Mouse (Mus musculus) forebrain, embryonic 11.5 days (tissue): ENCODE measurements around the gene Snx7. TPM values are rescaled to one million over a fixed set of nuclear protein-coding genes. Genes with fewer than 3 reads are reported as not detected.

Experiments
- ATAC-seq: fragments of 200-750 bp; cut with Nextera tagmentation; replicated peaks from 2 replicates; pipeline ENCODE4 v1.8.0; 2017; ENCODE audit warnings: moderate TSS enrichment; ENCODE audit not compliant: low FRiP score
- DNase-seq: peaks from one replicate; pipeline ENCODE4 v3.0.0-alpha.2; 2017; ENCODE audit warnings: low spot score
- H3K27ac ChIP-seq: fragments of 300-500 bp; sonication (generic); 2 replicates; pipeline ENCODE4 v1.5.1; 2014; ENCODE audit warnings: low read depth, low read length
- H3K27me3 ChIP-seq: fragments of 300-500 bp; sonication (generic); 2 replicates; pipeline ENCODE4 v1.6.1; 2014; ENCODE audit warnings: mild to moderate bottlenecking, low read length, mixed read lengths; ENCODE audit not compliant: control insufficient read depth, insufficient read depth
- H3K36me3 ChIP-seq: fragments of 300-500 bp; sonication (generic); 2 replicates; pipeline ENCODE4 v1.6.1; 2014; ENCODE audit warnings: mild to moderate bottlenecking, low read length, moderate library complexity, mixed read lengths; ENCODE audit not compliant: control insufficient read depth, insufficient read depth
- H3K4me1 ChIP-seq: fragments of 300-500 bp; sonication (generic); replicated peaks from 2 replicates; pipeline ENCODE4 v1.6.1; 2014; ENCODE audit warnings: low read length, mixed read lengths; ENCODE audit not compliant: control insufficient read depth, insufficient read depth
- H3K4me2 ChIP-seq: fragments of 300-500 bp; sonication (generic); 2 replicates; pipeline ENCODE4 v1.6.1; 2014; ENCODE audit warnings: low read depth, mild to moderate bottlenecking, low read length, moderate library complexity, mixed read lengths; ENCODE audit not compliant: severe bottlenecking
- H3K4me3 ChIP-seq: fragments of 300-500 bp; sonication (generic); 2 replicates; pipeline ENCODE4 v1.5.1; 2014; ENCODE audit warnings: low read depth, low read length
- H3K9ac ChIP-seq: fragments of 300-500 bp; sonication (generic); 2 replicates; pipeline ENCODE4 v1.6.1; 2014; ENCODE audit warnings: low read length
- H3K9me3 ChIP-seq: fragments of 300-500 bp; sonication (generic); 2 replicates; pipeline ENCODE4 v1.6.1; 2016; ENCODE audit warnings: low read length, mixed read lengths; ENCODE audit not compliant: control insufficient read depth
- WGBS: fragments of 180-500 bp; shearing (Covaris S2); extraction: QIAGEN DNeasy Blood & Tissue Kit; methylation state at CpG from one replicate; pipeline ENCODE4 v1.1.7; 2014; 5-methylcytosine and 5-hydroxymethylcytosine counted together
- polyA plus RNA-seq: library from polyadenylated mRNA; unstranded; fragments of >200 nt; fragmentation: Nextera tagmentation; extraction: Ambion mirVana; gene quantifications from 2 replicates; pipeline ENCODE4 v1.2.1, GENCODE M21; 2014

Snx7 gene
- 14.5 TPM in 2 replicates for polyA plus RNA-seq

DNA sequence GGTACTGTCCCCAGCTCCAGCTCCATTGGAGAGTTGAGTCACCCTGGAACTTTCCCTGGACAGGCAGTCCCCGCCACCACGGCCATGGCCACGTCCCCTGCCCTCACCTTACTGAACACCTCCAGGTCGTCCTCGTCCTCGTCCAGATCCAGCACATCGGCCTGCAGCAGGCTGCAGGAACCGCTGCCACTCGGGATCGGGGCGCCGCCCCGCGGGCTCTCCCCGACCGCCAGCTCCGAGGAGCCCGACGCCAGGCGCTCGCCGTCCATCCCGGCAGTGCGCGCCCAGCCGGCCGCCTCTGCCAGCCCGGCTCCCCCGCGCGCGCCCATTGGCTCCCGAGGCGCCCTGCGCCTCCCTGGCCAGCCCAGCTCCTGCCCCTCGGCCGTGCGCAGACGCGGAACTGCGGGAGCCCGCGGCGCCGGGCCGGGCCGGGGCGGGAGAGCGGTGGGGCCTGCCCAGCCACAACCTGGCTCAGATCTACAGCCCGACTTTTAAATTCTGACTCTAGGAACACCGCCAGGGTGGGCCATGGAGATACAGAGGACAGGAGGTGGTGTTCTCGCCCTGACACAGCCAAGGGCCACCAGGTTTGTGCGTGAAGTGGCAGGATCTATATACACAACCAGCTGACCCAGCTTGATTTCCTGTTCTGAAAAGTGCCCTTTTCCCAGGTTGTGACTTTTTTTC is at the start of gene Snx7:
TSS of gene Snx7 (minus strand) at position 300 of the 687 bp plus-strand sequence.
- no peaks in the 10 kb centered on the region for H3K36me3 ChIP-seq
- no peaks in the 10 kb centered on the region for H3K9me3 ChIP-seq
- H3K27ac ChIP-seq: no peak within 1 kb of the TSS
- ATAC-seq (peak; percentile 100), DNase-seq (peak; percentile 89)
- under 1% methylated on average over 51 of the region's 53 CpGs for WGBS
- H3K9ac ChIP-seq: peak within 1 kb of the TSS; percentile 67
- H3K27me3 ChIP-seq: no peaks in the 10 kb centered on the region
- peak within 1 kb of the TSS; percentile 45 for H3K4me3 ChIP-seq
- H3K4me2 ChIP-seq: peak within 1 kb of the TSS; percentile 69
- H3K4me1 ChIP-seq: no peaks in the 10 kb centered on the region

DNA sequence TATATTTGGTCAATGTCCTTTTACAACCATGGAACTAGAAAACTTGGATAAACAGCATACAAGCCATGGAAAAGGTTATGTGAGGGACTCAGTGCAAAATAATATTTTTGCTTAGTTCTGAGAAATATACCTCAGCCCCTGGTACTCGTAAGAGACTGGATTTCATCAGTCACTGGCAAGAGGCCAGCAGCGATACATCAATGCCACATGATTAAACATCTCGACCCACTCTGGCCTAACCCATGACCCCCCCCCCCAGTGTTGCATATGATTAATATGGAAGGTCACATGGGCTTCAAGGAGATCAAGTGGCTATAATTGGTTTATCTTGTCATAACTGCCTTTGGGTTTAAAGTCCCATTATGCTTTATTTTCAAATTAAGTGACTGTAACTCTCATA is 46.7 kb upstream of the Snx7 start:
- H3K36me3 ChIP-seq: no peaks in the 10 kb centered on the region
- DNase-seq (no peak), ATAC-seq (no peak)
- H3K4me2 ChIP-seq: no peak overlapping the region
- no peaks in the 10 kb centered on the region for H3K4me1 ChIP-seq
- no peak overlapping the region for H3K9ac ChIP-seq
- H3K27ac ChIP-seq: no peak overlapping the region
- H3K27me3 ChIP-seq: no peaks in the 10 kb centered on the region
- H3K9me3 ChIP-seq: no peaks in the 10 kb centered on the region
- WGBS: 73% methylated on average over 3 of the region's 3 CpGs
- no peak overlapping the region for H3K4me3 ChIP-seq

DNA sequence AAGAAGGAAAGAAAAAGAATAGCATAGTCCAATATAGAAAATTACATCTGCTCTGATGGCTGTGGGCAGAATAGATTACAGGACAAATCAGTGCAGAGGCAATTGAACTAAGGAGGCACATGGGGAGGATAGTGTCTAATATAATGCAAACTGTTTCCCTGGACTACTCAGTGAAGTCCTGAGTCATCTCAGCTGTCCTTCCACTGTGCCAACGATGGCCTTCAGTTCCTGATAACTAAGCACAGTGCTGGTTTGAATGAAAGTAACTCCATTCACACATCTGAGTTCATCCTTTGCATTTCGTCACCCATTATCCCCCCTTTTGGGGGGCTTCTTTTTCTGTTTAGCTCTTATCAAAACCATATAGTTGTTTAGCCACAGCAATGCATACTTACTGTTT is 25.0 kb upstream of the Snx7 start:
- Histone ChIP-seq H3K4me3 (no peak overlapping the region), H3K36me3 (no peaks in the 10 kb centered on the region), H3K9ac (no peak overlapping the region), H3K27ac (no peak overlapping the region), H3K4me1 (no peaks in the 10 kb centered on the region), H3K4me2 (no peak overlapping the region), H3K27me3 (no peaks in the 10 kb centered on the region), H3K9me3 (no peaks in the 10 kb centered on the region)
- ATAC-seq (no peak), DNase-seq (no peak)
- 81% methylated on average over 2 of the region's 2 CpGs for WGBS

DNA sequence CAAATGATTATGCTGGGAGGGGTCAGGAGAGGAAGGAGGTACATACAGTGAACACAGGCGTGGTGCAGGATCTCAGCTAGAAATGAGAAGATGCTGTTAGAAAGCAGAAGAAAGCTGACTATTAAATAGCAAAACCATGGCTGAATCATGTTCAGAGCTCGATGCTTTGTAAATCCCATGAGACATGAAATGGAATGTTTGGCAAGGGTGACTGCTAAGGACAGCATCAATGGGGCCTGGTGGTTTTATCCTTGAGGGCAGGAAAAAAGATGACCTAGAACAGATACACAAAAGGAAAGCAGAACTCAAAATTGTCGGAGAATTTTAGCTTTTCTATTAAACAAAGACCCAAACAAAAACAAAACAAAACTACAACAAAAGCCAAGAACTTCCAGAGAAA is 6.7 kb upstream of the Snx7 start:
- Histone ChIP-seq H3K36me3 (no peaks in the 10 kb centered on the region), H3K4me1 (no peaks in the 10 kb centered on the region), H3K27me3 (no peaks in the 10 kb centered on the region), H3K27ac (no peak overlapping the region), H3K9me3 (no peaks in the 10 kb centered on the region), H3K4me2 (no peak overlapping the region), H3K9ac (no peak overlapping the region), H3K4me3 (no peak overlapping the region)
- DNase-seq (no peak), ATAC-seq (no peak)
- WGBS: 95% methylated on average over 3 of the region's 3 CpGs

DNA sequence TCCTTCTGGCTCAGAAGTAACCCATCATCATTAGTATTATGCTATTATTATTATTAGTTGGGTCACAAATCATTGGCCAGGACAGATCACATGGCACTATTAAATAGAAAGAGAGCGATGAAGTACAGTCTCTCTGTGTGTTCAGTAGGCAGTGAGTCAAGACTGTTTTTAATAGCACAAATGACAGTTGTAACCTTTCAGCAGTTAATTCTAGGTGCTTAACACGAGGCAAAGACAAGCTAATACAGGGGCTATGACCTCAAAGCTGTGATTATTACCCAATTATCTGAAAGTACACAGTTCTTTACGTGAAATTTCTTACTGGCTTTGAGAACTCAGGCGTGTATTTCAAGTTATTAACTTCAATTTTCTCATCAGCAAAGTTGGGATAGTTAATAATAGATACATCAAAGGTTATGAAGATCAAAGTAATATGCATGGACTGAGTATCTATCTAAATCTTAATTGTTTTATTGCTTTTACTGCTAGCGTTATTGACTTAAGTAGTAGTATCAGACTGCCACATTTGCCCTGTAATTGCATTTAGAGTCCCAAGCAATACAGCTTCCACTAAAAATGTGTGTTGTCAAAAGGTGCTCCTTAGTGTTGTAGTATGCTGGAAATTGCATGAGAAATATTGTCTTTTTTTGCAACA is 4.6 kb upstream of the Snx7 start:
- Histone ChIP-seq H3K4me1 (no peaks in the 10 kb centered on the region), H3K36me3 (no peaks in the 10 kb centered on the region), H3K27me3 (no peaks in the 10 kb centered on the region), H3K9me3 (no peaks in the 10 kb centered on the region), H3K4me2 (no peak overlapping the region), H3K27ac (no peak overlapping the region), H3K9ac (no peak overlapping the region), H3K4me3 (no peak overlapping the region)
- DNase-seq (no peak), ATAC-seq (no peak)
- 81% methylated on average over 5 of the region's 5 CpGs for WGBS

DNA sequence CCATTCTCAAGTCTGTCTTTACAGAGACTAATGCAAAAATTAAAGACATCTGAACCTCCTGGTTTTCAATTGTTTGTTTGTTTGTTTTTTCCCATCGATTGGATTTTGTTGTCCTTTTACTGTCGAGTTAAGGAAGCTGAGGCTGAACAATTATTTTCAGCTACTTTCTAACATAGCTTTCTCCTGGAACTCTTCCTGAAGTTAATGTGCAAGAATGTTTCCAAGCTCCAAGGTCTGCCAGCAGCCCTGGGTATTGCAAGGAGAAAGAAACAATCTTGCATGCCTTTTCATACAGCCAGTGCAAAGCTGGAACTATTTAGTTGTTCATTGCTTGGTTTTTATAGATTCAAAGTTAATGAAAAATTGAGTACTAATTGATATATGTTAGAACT is 584 bp upstream of the Snx7 start:
- H3K9ac ChIP-seq: peak overlapping the region; percentile 67
- no peaks in the 10 kb centered on the region for H3K36me3 ChIP-seq
- H3K27me3 ChIP-seq: no peaks in the 10 kb centered on the region
- H3K27ac ChIP-seq: no peak overlapping the region
- DNase-seq: no peak
- ATAC-seq: no peak
- WGBS: 38% methylated on average over 2 of the region's 2 CpGs
- no peaks in the 10 kb centered on the region for H3K9me3 ChIP-seq
- H3K4me3 ChIP-seq: peak overlapping the region; percentile 45
- peak overlapping the region; percentile 69 for H3K4me2 ChIP-seq
- no peaks in the 10 kb centered on the region for H3K4me1 ChIP-seq

DNA sequence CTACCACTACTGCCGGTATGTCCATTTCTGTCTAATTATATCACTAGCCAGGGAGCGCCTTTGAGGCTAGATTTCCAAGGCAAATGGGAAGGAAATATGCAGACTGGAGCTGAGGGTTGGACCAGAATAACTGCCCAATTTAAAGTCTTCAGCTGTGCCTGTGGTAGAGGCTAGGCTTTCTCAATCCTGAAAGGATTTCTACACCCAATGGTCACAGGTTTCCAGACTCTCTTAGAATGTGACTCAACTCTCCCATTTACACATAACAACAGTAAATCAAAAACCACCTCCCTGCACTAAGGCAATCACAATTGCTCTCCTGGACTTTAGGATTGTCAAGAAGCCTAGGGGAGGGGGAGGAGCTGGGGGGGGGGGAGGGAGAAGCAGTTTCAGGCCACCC is 645 bp downstream of the Snx7 start:
- 80% methylated on average over 2 of the region's 2 CpGs for WGBS

DNA sequence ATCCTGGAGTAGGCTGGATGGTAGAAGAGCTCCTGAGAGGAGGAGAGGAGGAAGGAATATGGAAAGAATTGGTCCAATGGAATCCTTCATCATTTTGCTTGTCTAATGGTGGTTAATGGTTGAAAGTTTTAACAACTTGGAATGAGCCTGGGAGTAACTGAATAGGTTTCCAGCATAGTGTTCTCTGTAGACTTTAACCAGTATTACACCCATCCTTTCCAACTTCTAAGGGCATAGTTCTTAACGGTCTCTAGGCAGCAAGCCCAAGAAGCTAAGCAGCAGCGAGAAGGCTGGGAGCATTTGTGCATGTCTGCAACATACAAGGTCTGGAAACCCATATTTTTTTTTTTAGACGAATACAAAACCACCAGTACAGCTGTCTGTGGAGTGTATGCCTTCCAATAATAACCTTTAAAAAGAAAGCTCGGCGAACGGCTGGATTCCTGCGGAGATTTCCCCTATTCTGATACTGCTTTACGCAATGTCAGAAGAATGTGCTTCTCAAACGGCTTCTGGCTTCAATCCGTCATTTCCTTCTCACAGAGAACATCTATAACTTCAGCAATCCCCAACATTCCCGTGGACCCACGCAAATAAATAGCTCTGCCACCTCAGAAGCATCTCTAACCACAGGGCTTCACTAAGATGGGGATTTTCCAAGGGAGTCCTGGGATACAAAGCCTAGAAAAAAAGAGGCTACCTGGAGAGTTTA is 1.9 kb downstream of the Snx7 start:
- no peak for DNase-seq
- 79% methylated on average over 12 of the region's 12 CpGs for WGBS

More for the DNA sequence above, 645 bp downstream of the Snx7 start:
- no peaks in the 10 kb centered on the region for H3K27me3 ChIP-seq
- H3K4me3 ChIP-seq: peak overlapping the region; percentile 45
- H3K27ac ChIP-seq: no peak overlapping the region
- peak overlapping the region; percentile 67; the same call in 1 of the 2 replicates for H3K9ac ChIP-seq
- no peaks in the 10 kb centered on the region for H3K36me3 ChIP-seq
- peak overlapping the region; percentile 69 for H3K4me2 ChIP-seq
- DNase-seq: no peak
- no peaks in the 10 kb centered on the region for H3K4me1 ChIP-seq
- H3K9me3 ChIP-seq: no peaks in the 10 kb centered on the region
- no peak; the same call in 1 of the 2 replicates for ATAC-seq

More for the DNA sequence above, 1.9 kb downstream of the Snx7 start:
- Histone ChIP-seq H3K4me2 (no peak overlapping the region), H3K4me3 (no peak overlapping the region), H3K36me3 (no peaks in the 10 kb centered on the region), H3K27me3 (no peaks in the 10 kb centered on the region), H3K9ac (no peak overlapping the region), H3K4me1 (no peaks in the 10 kb centered on the region), H3K27ac (no peak overlapping the region), H3K9me3 (no peaks in the 10 kb centered on the region)
- no peak for ATAC-seq
